Mouse (Mus musculus) induced T-regulatory cell, adult 2 months (primary cell): ENCODE measurements around the gene Xiap.
"Not testable (repeated sequence)": the region's sequence is repeated elsewhere in the genome, so short reads cannot be mapped to it uniquely, and the experiment has no call there.

Experiments used
- DNase-seq: peaks from one replicate; pipeline ENCODE4 v3.0.0-alpha.2; 2012; ENCODE audit warnings: low read depth

Xiap gene

GRCm38 (mm10) chrX:42059282-42060068 lies at the start of gene Xiap:
Xiap (plus strand) TSS chrX:42059679.
- DNase-seq, result no peak

- DNase-seq, result no peak
Measured at GRCm38 (mm10) chrX:42012677-42013208, 46.7 kb upstream of the Xiap start.

- DNase-seq, result no peak
Measured at GRCm38 (mm10) chrX:42013776-42014175, 45.7 kb upstream of the Xiap start.

- DNase-seq, result no peak
Measured at GRCm38 (mm10) chrX:42014502-42014901, 45.0 kb upstream of the Xiap start.

- DNase-seq, result no peak
Measured at GRCm38 (mm10) chrX:42018030-42018429, 41.4 kb upstream of the Xiap start.

GRCm38 (mm10) chrX:42019441-42019840 lies 40.0 kb upstream of the Xiap start:
- no peak for DNase-seq

- not testable (repeated sequence) for DNase-seq
Measured at GRCm38 (mm10) chrX:42025802-42026440, 33.6 kb upstream of the Xiap start.

- not testable (repeated sequence) for DNase-seq
Measured at GRCm38 (mm10) chrX:42026981-42027380, 32.5 kb upstream of the Xiap start.

GRCm38 (mm10) chrX:42033111-42033693 lies 26.3 kb upstream of the Xiap start:
- peak; percentile 78 for DNase-seq

- no peak for DNase-seq
Measured at GRCm38 (mm10) chrX:42033911-42034310, 25.6 kb upstream of the Xiap start.

GRCm38 (mm10) chrX:42039481-42039880 lies 20.0 kb upstream of the Xiap start:
- peak; percentile 7 for DNase-seq

- no peak for DNase-seq
Measured at GRCm38 (mm10) chrX:42044935-42045334, 14.5 kb upstream of the Xiap start.

GRCm38 (mm10) chrX:42050652-42051643 lies 8.5 kb upstream of the Xiap start:
- no peak for DNase-seq

GRCm38 (mm10) chrX:42057012-42057411 lies 2.5 kb upstream of the Xiap start:
- DNase-seq, result no peak

- DNase-seq, result no peak
Measured at GRCm38 (mm10) chrX:42057873-42058272, 1.6 kb upstream of the Xiap start.

GRCm38 (mm10) chrX:42063621-42064020 lies 4.1 kb downstream of the Xiap start:
- no peak for DNase-seq

GRCm38 (mm10) chrX:42065086-42065485 lies 5.6 kb downstream of the Xiap start:
- no peak for DNase-seq

GRCm38 (mm10) chrX:42066771-42067170 lies 7.3 kb downstream of the Xiap start:
- no peak for DNase-seq

GRCm38 (mm10) chrX:42067791-42068200 lies 8.3 kb downstream of the Xiap start:
- peak; percentile 84 for DNase-seq

GRCm38 (mm10) chrX:42068201-42068874 lies 8.9 kb downstream of the Xiap start:
- peak; percentile 66 for DNase-seq

- peak; percentile 53 for DNase-seq
Measured at GRCm38 (mm10) chrX:42068875-42069257, 9.4 kb downstream of the Xiap start.
